Mouse (Mus musculus): Measurements from ENCODE around the gene Tsc22d3. TPM values are rescaled to one million over a fixed set of nuclear protein-coding genes. Genes with fewer than 3 reads are reported as not detected.
A peak's percentile ranks its signal among the peaks of the same experiment; 100 is the strongest.
"Not testable (repeated sequence)": the region's sequence is repeated elsewhere in the genome, so short reads cannot be mapped to it uniquely, and the experiment has no call there.

Tsc22d3 gene
- total RNA-seq, 2 experiments from 2014 or later: 63.2 to 137 TPM

DNA sequence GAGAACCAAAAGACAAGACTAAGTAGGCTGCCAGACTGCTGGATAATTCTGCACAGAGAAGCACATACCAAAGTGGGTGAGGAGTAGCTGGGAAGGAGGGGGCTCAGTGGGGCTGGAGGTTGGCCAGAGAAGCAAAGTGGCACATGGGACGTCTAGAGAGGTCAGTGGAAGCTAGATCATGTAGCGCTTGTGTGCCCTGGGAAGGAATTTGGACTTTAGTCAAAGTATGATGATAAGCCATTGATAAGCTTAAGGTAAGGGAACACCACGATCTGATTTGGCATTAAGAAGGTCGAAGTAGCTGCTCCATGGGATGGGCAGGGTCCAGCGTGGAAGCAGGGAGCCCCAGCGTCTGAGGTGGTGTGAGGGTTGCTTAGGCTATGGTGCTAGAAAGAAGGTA lies 68.1 kb downstream of the Tsc22d3 start:
- no peak for DNase-seq (ENCODE audit: extremely low spot score in 1 of 2, low spot score in 1 of 2)

DNA sequence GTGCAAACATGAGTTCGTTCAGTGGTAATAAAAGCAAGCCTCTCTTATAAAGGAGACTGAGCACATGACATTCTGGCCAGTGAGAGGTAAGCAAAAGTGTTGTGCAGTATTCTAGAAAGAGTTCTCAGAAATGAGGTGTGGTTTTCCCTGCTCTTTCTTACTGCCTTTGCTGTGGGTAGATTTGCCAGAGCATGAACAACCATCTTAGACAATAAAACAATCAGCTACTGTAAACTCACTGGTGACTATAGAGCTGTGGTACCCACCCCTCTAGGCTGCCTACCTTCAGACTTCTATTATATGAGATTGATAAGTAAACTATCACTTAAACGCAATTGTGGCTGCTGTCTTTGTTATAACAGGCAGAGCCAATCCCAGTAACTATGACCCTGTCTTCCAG lies 69.1 kb downstream of the Tsc22d3 start:
- DNase-seq (ENCODE audit: extremely low spot score in 1 of 2, low spot score in 1 of 2): no peak

DNA sequence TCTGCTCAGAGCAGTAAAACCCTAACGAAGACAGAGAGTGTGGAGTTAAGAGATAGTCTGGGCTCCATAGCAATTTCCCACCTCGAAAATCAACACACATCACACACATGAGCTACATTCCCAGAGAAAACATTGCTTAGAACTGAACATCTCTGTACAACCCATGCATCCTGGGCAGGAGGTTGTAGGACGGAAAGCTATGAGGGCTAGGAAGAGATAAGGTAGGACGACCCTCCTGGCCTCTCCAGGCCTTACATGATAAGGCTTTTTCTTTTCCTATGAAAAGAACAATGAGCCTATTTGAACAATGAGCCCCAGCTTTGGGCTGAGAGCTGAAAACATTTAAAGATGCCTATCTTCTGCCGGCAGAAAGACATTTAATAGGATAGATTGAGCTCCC lies 69.8 kb downstream of the Tsc22d3 start:
- DNase-seq (ENCODE audit: extremely low spot score in 1 of 2, low spot score in 1 of 2): no peak

DNA sequence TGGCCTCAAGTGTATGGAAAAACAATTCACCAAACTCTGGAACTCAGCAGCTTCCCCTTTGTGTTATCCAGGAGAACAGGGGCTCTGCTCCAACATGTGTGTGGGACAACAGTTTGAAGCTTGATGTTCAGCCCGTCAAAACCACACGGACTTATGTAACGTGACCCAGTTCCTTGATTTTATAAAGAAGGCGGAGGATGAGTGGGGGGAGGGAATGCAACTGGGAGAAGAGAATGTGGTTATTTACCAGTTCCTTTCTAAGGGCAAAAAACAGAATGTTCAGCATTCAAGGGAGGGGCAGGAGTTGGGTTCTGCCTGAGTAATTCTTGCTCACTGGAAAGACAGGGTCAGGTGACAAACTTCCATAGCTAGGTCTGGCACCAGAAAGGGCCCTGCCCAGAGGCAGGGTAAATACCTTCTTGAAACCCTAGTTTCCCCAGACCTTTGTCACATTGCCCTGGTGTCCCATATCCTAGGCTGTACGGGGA lies 71.3 kb downstream of the Tsc22d3 start:
- DNase-seq (ENCODE audit: extremely low spot score in 1 of 2, low spot score in 1 of 2): no peak

DNA sequence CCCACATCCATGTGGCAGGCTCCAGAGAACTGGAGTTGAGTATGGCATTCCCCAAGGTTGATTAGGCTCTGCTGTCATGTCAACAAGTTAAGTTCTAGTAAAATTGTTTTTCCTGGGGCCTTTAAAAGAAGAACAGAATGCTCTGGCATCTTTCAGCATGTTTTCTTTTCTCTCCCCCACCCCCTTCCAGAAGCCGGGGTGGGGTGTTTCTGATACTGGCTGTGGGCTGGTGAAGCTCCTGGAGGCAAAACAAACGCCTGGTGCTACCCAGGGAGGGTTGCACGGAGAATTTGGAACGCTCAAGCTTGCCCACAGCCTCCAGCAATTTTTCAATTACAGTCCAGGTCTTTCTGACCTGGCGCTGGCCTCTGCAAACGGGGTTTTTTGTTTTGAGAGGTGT lies 73.2 kb downstream of the Tsc22d3 start:
- DNase-seq (ENCODE audit: extremely low spot score in 1 of 2, low spot score in 1 of 2): no peak

DNA sequence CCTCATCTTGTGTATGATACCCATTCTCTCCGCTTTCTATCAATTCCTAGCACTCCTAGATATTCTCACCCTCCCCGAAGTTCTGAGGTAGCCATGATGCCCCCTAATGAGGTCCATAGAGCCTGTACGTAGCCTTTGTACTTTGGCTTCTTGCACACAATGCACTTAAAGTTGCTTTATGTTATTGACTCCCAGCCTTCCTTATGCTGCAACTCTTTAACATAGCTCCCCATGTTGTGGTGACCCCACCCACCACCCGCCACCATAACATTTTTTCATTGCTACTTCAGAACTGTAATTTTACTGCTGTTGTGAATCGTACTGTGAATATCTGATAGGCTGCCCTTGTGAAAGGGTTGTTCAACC lies 74.2 kb downstream of the Tsc22d3 start:
- DNase-seq (ENCODE audit: extremely low spot score in 1 of 2, low spot score in 1 of 2): no peak

DNA sequence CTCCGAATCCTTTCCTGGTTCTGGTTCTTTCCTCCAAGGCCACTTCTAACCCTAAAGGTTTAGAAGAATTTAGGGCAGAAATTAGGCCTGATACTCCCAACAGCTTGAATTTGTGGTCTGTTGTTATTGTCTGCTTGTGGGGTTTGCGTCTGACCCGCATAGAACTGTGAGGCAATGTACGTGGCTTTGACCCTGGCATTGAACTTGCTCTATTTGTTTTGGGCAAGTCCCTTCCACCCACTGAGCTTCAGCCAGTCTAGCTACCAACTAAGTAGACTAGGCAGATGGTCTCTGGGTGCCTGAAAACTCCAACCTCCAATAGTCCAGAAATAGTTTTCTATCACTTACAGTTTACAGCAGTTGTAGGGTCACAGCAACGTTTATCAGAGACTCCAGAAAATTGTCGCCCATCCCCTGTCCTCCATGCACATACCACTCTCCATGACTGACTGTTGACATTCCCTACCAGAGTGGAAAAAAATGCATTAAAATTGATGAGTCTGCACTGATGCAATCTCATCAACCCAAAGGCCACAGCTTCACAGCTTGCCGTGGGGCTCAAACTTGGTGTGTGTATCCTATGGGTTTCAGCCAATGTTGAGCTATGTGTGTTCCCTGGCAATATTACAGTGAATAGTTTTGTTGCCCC lies 74.7 kb downstream of the Tsc22d3 start:
- no peak for DNase-seq (ENCODE audit: extremely low spot score in 1 of 2, low spot score in 1 of 2)

DNA sequence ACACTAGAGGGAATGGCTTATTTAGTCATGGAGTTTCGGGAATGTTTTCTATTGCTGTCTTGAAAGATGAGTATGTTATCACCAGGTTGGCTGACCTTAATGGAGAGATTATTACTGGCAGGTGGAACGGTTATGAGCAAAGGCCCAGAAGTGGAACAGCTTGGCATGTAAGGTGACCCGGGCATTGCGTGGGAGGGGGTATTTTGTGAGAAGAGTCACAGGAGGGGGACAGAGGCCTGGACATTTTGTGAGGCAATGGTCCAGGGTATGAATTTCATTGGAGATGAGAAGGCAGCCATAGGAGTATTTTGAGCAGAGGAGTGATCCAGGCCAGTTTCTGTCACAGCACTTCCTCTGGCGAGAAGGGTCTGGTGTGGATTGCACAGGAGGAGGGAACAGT lies 76.2 kb downstream of the Tsc22d3 start:
- no peak for DNase-seq (ENCODE audit: extremely low spot score in 1 of 2, low spot score in 1 of 2)

DNA sequence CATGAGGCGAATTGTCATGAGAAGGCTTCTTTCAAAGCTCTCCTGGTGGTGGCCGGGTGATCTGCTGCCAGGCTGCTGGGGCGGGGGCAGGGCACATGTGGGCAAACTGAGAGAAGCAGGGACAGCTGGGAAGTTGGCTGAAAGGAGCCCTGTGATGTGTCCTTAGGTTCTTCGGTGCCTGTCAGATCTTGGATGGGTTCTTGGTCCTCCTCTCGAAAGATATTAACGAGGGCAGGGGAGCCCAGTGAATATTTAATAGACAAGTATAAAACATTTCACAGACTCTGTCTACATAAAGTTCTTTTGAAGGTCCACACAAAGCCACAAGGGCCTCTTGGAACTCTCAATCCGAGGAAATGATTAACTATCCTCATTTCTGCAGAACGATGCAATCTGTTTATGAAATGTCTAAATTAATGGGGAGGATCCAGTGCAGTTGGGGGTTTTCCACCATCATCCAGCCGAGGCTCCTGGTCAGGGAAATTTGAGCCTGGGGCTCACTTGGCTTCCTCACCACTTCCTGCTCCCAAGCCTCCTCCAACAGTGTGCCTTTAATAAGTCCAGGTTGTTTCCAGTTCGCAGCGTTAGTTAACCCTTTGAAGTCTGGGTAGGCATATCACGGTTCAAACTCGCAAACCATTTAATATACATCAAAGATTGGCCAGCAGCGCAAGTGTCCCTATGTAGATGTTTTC lies 78.2 kb downstream of the Tsc22d3 start:
- DNase-seq (ENCODE audit: extremely low spot score in 1 of 2, low spot score in 1 of 2): no peak

DNA sequence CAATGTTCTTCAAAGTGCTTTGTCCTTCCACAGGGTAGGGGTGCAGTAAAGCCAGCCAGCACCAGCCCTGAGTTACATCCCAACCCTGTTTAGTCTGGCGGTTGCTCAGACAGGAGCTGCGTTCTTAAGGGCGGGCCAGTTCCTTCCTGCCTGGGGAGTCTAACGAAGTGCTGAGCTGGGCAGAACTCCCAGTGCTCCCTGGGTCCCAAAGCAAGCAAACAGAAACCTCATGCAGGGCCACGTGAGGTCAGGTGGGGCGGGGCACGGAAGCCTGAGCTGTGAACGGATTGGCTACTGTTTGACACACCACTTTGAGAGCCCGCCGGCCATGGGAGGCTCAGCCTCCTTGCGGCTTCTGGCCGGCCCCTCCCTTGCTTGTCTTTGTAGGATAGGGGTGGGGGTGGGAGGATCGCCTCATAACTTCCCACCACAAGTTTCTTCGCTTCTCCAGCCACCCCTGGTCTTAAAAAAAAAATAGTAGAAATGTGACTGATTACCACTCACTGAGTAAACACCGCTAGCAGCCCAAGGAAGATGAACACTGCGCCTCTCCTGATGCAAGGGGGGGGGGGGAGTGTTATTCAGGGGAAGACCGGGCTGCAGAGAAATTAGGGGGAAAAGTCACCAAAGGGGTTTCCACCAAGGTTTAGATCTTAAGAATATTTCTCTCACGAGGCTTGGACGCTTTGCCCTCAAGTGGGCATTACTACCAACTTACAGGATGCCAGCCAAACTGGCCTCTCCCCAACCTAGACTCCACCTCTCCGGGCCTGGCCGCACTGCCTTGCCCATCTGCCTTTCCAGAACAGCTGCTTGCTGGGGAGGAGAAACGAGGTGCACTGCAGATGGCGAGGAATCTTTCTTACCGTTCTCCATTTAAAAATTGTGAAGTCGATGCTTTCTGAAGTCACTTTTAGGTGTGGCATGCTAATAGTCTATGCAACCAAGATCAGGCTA lies 80.0 kb downstream of the Tsc22d3 start:
- peak; percentile 19 to 48 for DNase-seq (ENCODE audit: extremely low spot score in 1 of 2, low spot score in 1 of 2)

DNA sequence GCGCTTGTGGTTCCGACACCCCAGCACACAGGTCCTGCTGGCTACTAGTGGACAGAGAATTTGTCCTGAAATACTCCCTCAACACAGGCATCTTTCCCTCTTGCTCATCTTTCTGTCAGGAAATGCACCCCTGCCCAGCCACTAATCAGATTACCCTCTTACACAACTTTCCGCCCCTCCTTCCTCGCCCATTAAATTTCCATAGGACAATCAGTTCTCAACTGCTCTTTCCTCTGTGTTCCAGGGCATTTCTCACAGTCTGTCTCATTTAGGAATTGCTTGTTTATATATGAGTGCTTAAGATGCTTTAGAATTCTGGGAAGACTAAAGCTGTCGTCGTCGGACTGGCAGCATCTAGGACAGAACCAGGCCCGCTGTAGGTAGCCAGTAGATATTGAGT lies 82.1 kb downstream of the Tsc22d3 start:
- no peak for DNase-seq (ENCODE audit: extremely low spot score in 1 of 2, low spot score in 1 of 2)

DNA sequence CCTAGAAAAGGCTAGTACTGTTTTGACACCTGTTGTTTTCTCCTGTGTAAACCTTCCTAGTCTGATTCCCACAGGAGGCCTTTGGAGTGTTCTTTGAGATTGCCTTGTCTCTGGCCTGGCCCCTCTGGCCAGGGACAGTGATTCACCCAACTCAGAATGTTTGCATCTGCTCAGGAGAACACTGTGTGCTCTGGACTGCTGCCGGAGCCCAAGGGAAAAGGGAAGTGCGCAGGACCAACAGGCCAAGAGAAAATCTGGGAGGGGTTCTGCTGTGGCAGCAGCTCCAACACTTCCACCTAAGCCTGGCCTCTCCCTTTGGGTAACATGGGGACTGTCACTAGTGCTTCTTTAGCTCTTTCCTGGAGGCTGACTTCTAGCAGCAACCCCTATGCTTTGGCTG lies 87.1 kb downstream of the Tsc22d3 start:
- DNase-seq (ENCODE audit: extremely low spot score in 1 of 2, low spot score in 1 of 2): no peak

DNA sequence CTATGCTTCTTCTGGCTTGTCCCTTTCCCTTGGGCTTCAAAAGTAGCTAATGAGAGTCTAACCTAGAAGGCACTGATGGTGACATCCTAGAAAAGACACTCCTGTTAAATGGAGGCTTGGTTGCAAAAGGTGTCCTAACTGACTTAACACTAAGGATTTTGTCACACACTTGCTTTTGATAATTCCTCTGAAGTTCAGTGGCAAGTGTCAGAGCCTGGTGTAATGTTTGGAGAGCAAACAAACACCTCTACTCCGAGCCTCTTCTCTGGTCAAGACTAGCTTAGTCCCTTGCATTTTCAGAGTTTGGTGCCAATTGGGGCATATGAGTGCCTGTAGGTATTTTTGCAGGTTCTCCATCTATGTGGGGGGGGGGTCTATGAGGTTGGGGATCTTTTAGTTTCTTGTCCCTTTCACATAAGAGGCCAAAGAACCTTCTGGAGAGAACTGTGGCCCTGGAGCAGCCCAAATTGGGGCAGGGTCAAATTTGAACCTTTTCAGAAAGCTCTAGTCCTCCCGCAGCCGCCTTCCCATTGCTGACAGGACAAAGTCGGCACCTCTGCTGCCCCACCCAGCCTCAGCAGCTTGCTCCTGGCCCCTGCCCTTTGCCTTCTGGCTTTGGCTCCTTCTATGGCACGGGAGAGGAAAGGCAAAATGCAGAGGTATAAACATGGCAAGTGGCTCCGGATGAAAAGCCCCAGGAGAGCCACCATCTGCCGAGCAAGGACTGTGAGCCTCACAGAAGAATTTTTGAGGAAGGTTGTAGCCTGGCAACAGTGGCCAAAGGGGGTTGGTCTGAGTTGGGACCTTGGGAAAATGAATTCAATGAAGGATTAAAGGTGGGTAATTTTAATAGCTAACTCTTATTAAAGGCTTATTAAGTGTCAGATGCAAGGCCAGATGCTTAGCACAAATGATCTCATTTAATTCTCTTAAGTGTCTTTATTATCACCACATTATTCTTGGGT lies 88.5 kb downstream of the Tsc22d3 start:
- no peak for DNase-seq (ENCODE audit: extremely low spot score in 1 of 2, low spot score in 1 of 2)

DNA sequence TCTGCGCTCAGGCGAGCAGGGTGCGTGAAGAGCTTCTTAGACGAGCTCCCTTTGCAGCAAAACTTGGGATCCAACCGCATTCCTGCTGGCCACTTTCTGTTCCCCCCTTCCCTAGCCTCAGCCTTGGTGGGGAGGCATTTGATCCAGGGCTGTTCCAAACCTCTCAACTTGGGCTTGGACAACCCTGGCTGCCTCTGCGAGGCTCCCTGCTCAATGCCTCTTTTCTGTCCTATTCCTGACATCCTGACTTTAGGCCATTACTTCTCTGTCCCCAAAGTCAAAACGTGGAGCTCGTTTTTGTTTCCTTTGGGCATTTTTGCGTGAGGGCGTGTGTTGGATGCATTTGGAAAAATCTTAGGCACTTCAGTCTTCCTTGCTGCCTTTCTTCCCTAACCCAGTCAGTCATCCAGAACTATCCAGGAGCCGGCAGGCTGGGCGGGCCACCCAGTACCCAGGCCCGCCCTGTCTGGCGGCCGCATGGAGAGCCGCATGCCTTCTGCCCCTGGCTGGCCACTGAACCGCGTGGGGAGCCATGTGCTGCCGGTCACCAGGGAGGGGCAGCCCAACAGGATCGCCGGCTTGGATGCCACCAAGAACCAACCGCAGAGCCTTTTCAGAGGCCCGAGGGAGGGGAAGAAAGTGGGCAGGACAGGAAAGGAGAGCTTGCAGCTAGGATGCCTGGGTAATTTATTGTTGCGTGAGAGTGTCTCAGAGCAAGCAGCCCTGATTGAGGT lies 89.6 kb downstream of the Tsc22d3 start:
- DNase-seq (ENCODE audit: extremely low spot score in 1 of 2, low spot score in 1 of 2): peak in 1 of 2 experiments; percentile 8

DNA sequence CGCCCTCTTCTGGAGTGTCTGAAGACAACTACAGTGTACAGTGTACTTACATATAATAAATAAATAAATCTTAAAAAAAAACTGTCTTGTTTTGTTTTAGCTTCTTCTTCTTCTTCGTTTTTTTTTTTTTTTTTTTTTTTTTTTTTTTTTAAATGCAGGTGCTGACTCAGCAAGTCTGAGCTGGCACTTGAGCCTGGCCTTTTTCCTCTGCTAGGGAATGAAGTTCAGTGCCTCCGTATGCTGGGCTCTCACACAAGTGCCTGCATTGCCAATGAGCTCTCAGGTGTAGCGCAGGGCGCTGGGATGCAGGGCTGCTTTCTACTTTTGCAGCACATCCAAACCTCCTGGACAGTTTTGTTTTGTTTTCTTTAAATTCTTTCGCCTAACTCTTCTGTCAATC lies 90.6 kb downstream of the Tsc22d3 start:
- DNase-seq (ENCODE audit: extremely low spot score in 1 of 2, low spot score in 1 of 2): no peak

DNA sequence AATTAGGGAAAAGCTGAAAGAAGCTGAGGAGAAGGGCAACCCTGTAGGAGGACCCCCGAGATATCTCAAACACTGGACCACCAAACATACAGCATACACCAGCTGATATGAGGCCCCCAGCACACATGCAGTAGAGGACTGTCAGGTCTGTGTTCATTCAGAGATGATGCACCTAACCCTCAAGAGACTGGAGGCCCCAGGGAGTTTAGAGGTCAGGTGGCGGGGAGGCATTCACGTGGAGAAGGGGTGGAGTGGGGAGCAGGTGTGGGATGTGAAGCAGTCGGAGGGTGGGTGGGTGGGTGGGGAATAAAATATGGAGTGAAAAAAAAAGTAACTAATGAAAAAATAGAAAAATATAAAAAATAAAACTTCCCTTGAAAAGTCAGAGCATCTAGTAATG lies 91.7 kb downstream of the Tsc22d3 start:
- not testable (repeated sequence) for DNase-seq (ENCODE audit: extremely low spot score in 1 of 2, low spot score in 1 of 2)

DNA sequence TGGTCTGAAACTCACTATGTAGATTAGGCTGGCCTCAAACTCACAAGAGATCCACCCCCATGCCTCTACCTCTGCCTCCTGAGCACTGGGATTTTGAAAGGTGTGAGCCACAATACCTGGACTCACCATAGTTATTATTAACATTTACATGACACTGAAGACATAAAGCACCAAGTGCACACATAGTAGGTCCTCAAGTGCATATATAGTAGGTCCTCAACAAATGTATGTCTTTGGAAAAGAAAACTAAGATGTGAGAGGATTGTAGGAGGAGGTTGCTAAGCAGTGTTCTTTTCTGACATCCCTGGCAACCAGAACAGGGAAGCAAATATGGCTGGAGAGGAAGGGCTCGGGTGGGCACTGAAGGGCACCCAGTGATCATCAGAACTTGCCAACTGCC lies 93.1 kb downstream of the Tsc22d3 start:
- DNase-seq (ENCODE audit: extremely low spot score in 1 of 2, low spot score in 1 of 2): no peak

DNA sequence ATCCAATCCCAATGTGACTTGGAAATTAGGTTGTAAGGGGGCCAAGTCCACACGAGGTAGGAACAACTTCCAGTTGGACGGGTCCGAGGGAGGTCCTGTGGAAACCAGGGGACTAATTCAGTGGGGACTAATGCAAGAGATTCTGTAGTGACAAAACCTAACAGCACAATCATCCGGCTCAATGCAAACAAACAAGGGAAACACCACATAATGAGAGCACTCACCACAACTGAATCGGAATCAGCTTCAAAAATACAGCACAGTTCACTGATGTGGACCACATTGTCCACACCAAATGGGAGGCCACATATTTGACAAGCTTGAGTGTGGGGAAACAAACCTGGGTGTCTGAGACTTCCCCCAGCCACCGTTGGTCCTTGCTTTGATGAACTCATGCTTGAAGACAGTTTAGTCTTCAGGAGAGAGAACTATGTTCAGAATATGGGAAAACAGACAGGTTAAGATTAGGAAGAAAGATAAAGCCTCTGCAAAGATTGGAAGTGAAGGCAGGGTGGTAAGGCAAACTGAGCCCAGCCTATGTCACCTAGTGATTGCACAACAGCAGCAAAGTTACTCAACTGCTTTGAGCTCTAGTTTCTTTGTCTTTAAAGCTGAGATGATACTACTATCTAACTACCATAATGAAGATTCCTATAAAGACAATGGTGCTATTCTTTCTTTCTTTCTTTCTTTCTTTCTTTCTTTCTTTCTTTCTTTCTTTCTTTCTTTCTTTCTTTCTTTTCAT lies 93.9 kb downstream of the Tsc22d3 start:
- DNase-seq (ENCODE audit: extremely low spot score in 1 of 2, low spot score in 1 of 2): no peak

Measured in layer of hippocampus, postnatal 25 days (tissue).